In the genomic region with DNA sequence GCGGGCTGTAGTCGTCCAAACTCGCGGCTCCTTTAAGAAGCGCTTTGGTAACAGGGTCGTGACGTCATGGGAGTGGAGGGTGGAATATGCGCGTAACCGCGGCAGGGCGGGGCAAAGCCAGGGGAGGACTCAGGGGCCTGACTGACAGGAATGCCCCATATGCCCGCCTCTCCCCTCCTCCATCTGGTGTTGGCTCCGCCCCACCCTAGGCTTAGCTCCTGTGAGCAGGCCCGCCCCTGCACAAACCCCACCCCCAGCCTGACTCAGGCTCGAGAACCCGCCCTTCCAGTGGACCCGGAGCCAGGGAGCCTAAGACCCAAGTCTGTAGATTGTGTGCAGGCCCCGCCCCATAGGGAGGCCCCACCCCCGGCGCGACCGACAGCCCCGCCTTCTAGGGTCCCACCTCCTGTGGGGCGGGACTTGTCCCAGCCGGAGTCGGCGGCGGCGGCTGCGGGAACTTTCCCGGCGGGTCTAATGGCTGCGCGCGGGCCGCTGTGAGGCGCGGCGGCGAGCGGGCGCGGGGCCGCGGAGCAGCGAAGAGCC, we compare ENCODE assay signal across 8 mouse cellular contexts. TPM values are rescaled to one million over a fixed set of nuclear protein-coding genes. Genes with fewer than 3 reads are reported as not detected.
A peak's percentile ranks its signal among the peaks of the same experiment; 100 is the strongest.
DNase-seq lines count a peak whose midpoint lies in the region; ATAC-seq lines count a peak whose summit lies in the region.

A gene (plus strand): TSS at position 440 of the 543 bp plus-strand sequence.

- H3K9ac ChIP-seq in forebrain, embryonic 14.5 days (ENCODE audit: low read length) = peak within 1 kb of the TSS; percentile 82
- H3K9ac ChIP-seq in neural tube, embryonic 15.5 days (replicated peaks) = peak within 1 kb of the TSS; percentile 82

- H3K4me1 ChIP-seq in forebrain, embryonic 14.5 days (ENCODE audit: control insufficient read depth, insufficient read depth, low read length) = peaks cover 20% of the 10 kb centered on the region
- H3K4me1 ChIP-seq in neural tube, embryonic 15.5 days = peaks cover 49% of the 10 kb centered on the region

- intact Hi-C loops in heart, postnatal 14 days (cut with DNase I) = loop anchor here (1.0 to 5.0 kb wide), 3 partner anchors 22 to 171 kb away; a partner anchor contains a TSS

- peak; percentile 99 for DNase-seq in ES-CJ7 (ENCODE audit: low read depth, low spot score)
- peak; percentile 99 for DNase-seq in cerebellum, adult 11 months
- peak; percentile 100 for DNase-seq in forebrain, embryonic 14.5 days (ENCODE audit: low spot score)
- peak; percentile 99 for DNase-seq in heart, postnatal 14 days
- peak; percentile 99 for DNase-seq in layer of hippocampus, adult 11-12 months (ENCODE audit: low spot score)
- peak; percentile 99 to 100 for DNase-seq in lung, adult 18-20 months
- DNase-seq in testis, postnatal 14 days (ENCODE audit: low spot score) = peak; percentile 99

- no peaks in the 10 kb centered on the region for H3K9me3 ChIP-seq in forebrain, embryonic 14.5 days (replicated peaks; ENCODE audit: control insufficient read depth, low read length)
- no peaks in the 10 kb centered on the region for H3K9me3 ChIP-seq in neural tube, embryonic 15.5 days (replicated peaks)

- peak within 1 kb of the TSS; percentile 74 for H3K4me3 ChIP-seq in forebrain, embryonic 14.5 days (ENCODE audit: low read depth, low read length)
- peak within 1 kb of the TSS; percentile 82 for H3K4me3 ChIP-seq in neural tube, embryonic 15.5 days (replicated peaks)

- no peaks in the 10 kb centered on the region for H3K27me3 ChIP-seq in forebrain, embryonic 14.5 days (replicated peaks; ENCODE audit: control insufficient read depth, insufficient read depth, low read length)
- H3K27me3 ChIP-seq in neural tube, embryonic 15.5 days (replicated peaks) = no peaks in the 10 kb centered on the region

- WGBS in forebrain, embryonic 14.5 days = 2% methylated on average over 38 of the region's 47 CpGs
- under 1% methylated on average over 45 of the region's 47 CpGs for WGBS in neural tube, embryonic 15.5 days

- ATAC-seq in forebrain, embryonic 14.5 days = peak; percentile 98
- ATAC-seq in neural tube, embryonic 15.5 days (ENCODE audit: low FRiP score) = peak; percentile 99

- H3K27ac ChIP-seq in forebrain, embryonic 14.5 days (ENCODE audit: low read depth, low read length) = peak within 1 kb of the TSS; percentile 54
- peak within 1 kb of the TSS; percentile 88 for H3K27ac ChIP-seq in neural tube, embryonic 15.5 days (replicated peaks)

- no peaks in the 10 kb centered on the region for H3K36me3 ChIP-seq in forebrain, embryonic 14.5 days (ENCODE audit: control insufficient read depth, insufficient read depth, low read length)
- H3K36me3 ChIP-seq in neural tube, embryonic 15.5 days = no peaks in the 10 kb centered on the region

- H3K4me2 ChIP-seq in forebrain, embryonic 14.5 days (ENCODE audit: low read length) = peak within 1 kb of the TSS; percentile 77
- peak within 1 kb of the TSS; percentile 79 for H3K4me2 ChIP-seq in neural tube, embryonic 15.5 days

RNA-seq across cellular contexts. Expression of the gene that starts here (rescaled TPM):
- polyA plus RNA-seq in forebrain, embryonic 14.5 days (2014; fragmentation: Nextera tagmentation; extraction: Ambion mirVana) = 12.4 and 13.0 TPM in 2 replicates
- 100 to 1,000 TPM; 201 to 215 TPM for total RNA-seq in heart, postnatal 14 days (2021)
- 18.4 and 20.9 TPM in 2 replicates for polyA plus RNA-seq in neural tube, embryonic 15.5 days (2015; fragmentation: Nextera tagmentation; extraction: Ambion mirVana)

Comparison
In these comparisons a context has a peak if more than half of its experiments do, and no peak if none do; other contexts are left out.
1. Peak in every context shown above with its lines: DNase-seq, ATAC-seq, H3K4me3 ChIP-seq and H3K27ac ChIP-seq.